Mouse (Mus musculus): ENCODE measurements around the gene Rassf7. TPM values are rescaled to one million over a fixed set of nuclear protein-coding genes. Genes with fewer than 3 reads are reported as not detected.

Rassf7 gene
- total and polyA plus RNA-seq, 3 experiments = 7.0 to 9.5 TPM; not detected in 1

- 0 out of 2 replicates have a peak overlapping the region, but pooled peaks have one; percentile 22 for H3K27ac ChIP-seq (ENCODE audit: control insufficient read depth, low read depth, low read length)
Observed at GRCm38 (mm10) chr7:141215880-141216733, 447 bp downstream of the Rassf7 start.

GRCm38 (mm10) chr7:141216894-141217293 lies 1.2 kb downstream of the Rassf7 start:
- Histone ChIP-seq H3K79me2 (ENCODE audit: control insufficient read depth, insufficient read depth, low read length, poor library complexity) (no peaks in the 10 kb centered on the region; the same call in 1 of the 2 replicates), H3K9ac (ENCODE audit: control insufficient read depth, low read depth, low read length, poor library complexity, severe bottlenecking) (no peak overlapping the region; the same call in 1 of the 2 replicates), H3K27ac (ENCODE audit: control insufficient read depth, low read depth, low read length) (no peak overlapping the region), H3K36me3 (ENCODE audit: control insufficient read depth in 1 of 2, insufficient read depth in 2 of 2, low read length in 2 of 2) (no peaks in the 10 kb centered on the region; a peak in 1 of 4 replicates), H3K4me1 (ENCODE audit: control insufficient read depth in 1 of 2, insufficient read depth in 2 of 2, low read length in 2 of 2) (peaks cover 0 to 10% of the 10 kb centered on the region in 2 experiments; a peak in 3 of 4 replicates), H3K27me3 (ENCODE audit: control insufficient read depth in 1 of 2, insufficient read depth in 2 of 2, low read length in 2 of 2) (no peaks in the 10 kb centered on the region), H3K9me3 (replicated peaks; ENCODE audit: insufficient read depth, low read length) (no peaks in the 10 kb centered on the region), H3K4me3 (ENCODE audit: control insufficient read depth in 1 of 2, insufficient read depth in 1 of 2, low read depth in 2 of 2, low read length in 2 of 2) (no peak overlapping the region)
- DNase-seq (ENCODE audit: low read depth, low spot score) = no peak
- TF ChIP-seq POLR2AphosphoS2 (IDR thresholded peaks at IDR 0.05; ENCODE audit: low read length) (no peak), BHLHE40 (IDR thresholded peaks at IDR 0.05; ENCODE audit: borderline replicate concordance, low read depth, low read length) (no peak), NRF1 (IDR thresholded peaks at IDR 0.05; ENCODE audit: insufficient read depth, low read depth, low read length, poor library complexity, severe bottlenecking) (no peak), USF1 (IDR thresholded peaks at IDR 0.05; ENCODE audit: low read depth, low read length) (no peak), CHD1 (IDR thresholded peaks at IDR 0.05; ENCODE audit: low read depth, low read length) (no peak), CTCF (IDR thresholded peaks at IDR 0.05 in 2 of 3, conservative IDR thresholded peaks at IDR 0.05 in 1 of 3; ENCODE audit: control insufficient read depth in 1 of 3, insufficient read depth in 1 of 3, low read depth in 2 of 3, low read length in 3 of 3, poor library complexity in 1 of 3, severe bottlenecking in 1 of 3) (no peak), UBTF (IDR thresholded peaks at IDR 0.05; ENCODE audit: borderline replicate concordance, insufficient read depth, low read depth, low read length) (no peak)

More at GRCm38 (mm10) chr7:141215880-141216733, 447 bp downstream of the Rassf7 start:
- Histone ChIP-seq H3K36me3 (ENCODE audit: control insufficient read depth in 1 of 2, insufficient read depth in 2 of 2, low read length in 2 of 2) (no peaks in the 10 kb centered on the region; a peak in 1 of 4 replicates), H3K4me1 (ENCODE audit: control insufficient read depth in 1 of 2, insufficient read depth in 2 of 2, low read length in 2 of 2) (peaks cover 0 to 10% of the 10 kb centered on the region in 2 experiments; a peak in 3 of 4 replicates), H3K9me3 (replicated peaks; ENCODE audit: insufficient read depth, low read length) (no peaks in the 10 kb centered on the region), H3K27me3 (ENCODE audit: control insufficient read depth in 1 of 2, insufficient read depth in 2 of 2, low read length in 2 of 2) (no peaks in the 10 kb centered on the region), H3K4me3 (ENCODE audit: control insufficient read depth in 1 of 2, insufficient read depth in 1 of 2, low read depth in 2 of 2, low read length in 2 of 2) (peak overlapping the region; percentile 83 to 84), H3K79me2 (ENCODE audit: control insufficient read depth, insufficient read depth, low read length, poor library complexity) (no peaks in the 10 kb centered on the region; the same call in 1 of the 2 replicates), H3K9ac (ENCODE audit: control insufficient read depth, low read depth, low read length, poor library complexity, severe bottlenecking) (peak overlapping the region; percentile 78)
- DNase-seq (ENCODE audit: low read depth, low spot score) = no peak
- TF ChIP-seq POLR2AphosphoS2 (IDR thresholded peaks at IDR 0.05; ENCODE audit: low read length) (no peak; the same call in 1 of the 2 replicates), NELFE (IDR thresholded peaks at IDR 0.05; ENCODE audit: low read depth, low read length) (peak; percentile 46; the same call in 1 of the 2 replicates), TAL1 (IDR thresholded peaks at IDR 0.05; ENCODE audit: low read length) (no peak), POLR2A (IDR thresholded peaks at IDR 0.05; ENCODE audit: control insufficient read depth in 1 of 2, insufficient read depth in 1 of 2, low read depth in 1 of 2, low read length in 2 of 2, poor library complexity in 1 of 2) (peak in 1 of 2 experiments; percentile 73; a peak in 2 of 4 replicates), NRF1 (IDR thresholded peaks at IDR 0.05; ENCODE audit: insufficient read depth, low read depth, low read length, poor library complexity, severe bottlenecking) (0 out of 2 replicates have a peak, but pooled peaks have one; percentile 2), SIN3A (IDR thresholded peaks at IDR 0.05; ENCODE audit: low read length) (peak; percentile 31; the same call in 1 of the 2 replicates), HCFC1 (IDR thresholded peaks at IDR 0.05; ENCODE audit: low read depth, low read length) (no peak; the same call in none of the 2 replicates), ZNF384 (IDR thresholded peaks at IDR 0.05; ENCODE audit: low read depth, low read length) (no peak), MXI1 (IDR thresholded peaks at IDR 0.05; ENCODE audit: low read depth, low read length) (0 out of 2 replicates have a peak, but pooled peaks have one; percentile 26), MAZ (IDR thresholded peaks at IDR 0.05; ENCODE audit: low read depth, low read length) (0 out of 2 replicates have a peak, but pooled peaks have one; percentile 46), ZC3H11A (IDR thresholded peaks at IDR 0.05; ENCODE audit: low read depth, low read length) (no peak), RCOR1 (IDR thresholded peaks at IDR 0.05; ENCODE audit: low read depth, low read length) (no peak), ZKSCAN1 (IDR thresholded peaks at IDR 0.05; ENCODE audit: low read depth, low read length) (no peak)
